In genomic region chr4:44970612-44971110, GRCm38 (mm10) we compare ENCODE assay signal across 8 mouse cellular contexts. TPM values are rescaled to one million over a fixed set of nuclear protein-coding genes. Genes with fewer than 3 reads are reported as not detected.
A peak's percentile ranks its signal among the peaks of the same experiment; 100 is the strongest.
DNase-seq lines count a peak whose midpoint lies in the region; ATAC-seq and TF ChIP-seq lines count a peak whose summit lies in the region.

No protein-coding gene starts in this region.

- no peaks in the 10 kb centered on the region for H3K27me3 ChIP-seq in intestine, postnatal 0 days (replicated peaks; ENCODE audit: control insufficient read depth, insufficient read depth, low read length)
- no peaks in the 10 kb centered on the region for H3K27me3 ChIP-seq in intestine, embryonic 15.5 days (replicated peaks)
- no peaks in the 10 kb centered on the region for H3K27me3 ChIP-seq in limb, embryonic 11.5 days (ENCODE audit: control insufficient read depth, insufficient read depth, low read length)

- peak; percentile 86 for TF ChIP-seq CTCF in intestine, postnatal 0 days (IDR thresholded peaks at IDR 0.05; ENCODE audit: low read depth)

- H3K4me2 ChIP-seq in intestine, postnatal 0 days (replicated peaks; ENCODE audit: low read depth): no peak overlapping the region
- no peak overlapping the region for H3K4me2 ChIP-seq in intestine, embryonic 15.5 days (replicated peaks)
- no peak overlapping the region for H3K4me2 ChIP-seq in limb, embryonic 11.5 days (ENCODE audit: low read depth, severe bottlenecking)

- H3K36me3 ChIP-seq in intestine, postnatal 0 days (ENCODE audit: control insufficient read depth, insufficient read depth): no peaks in the 10 kb centered on the region
- no peaks in the 10 kb centered on the region for H3K36me3 ChIP-seq in intestine, embryonic 15.5 days
- H3K36me3 ChIP-seq in limb, embryonic 11.5 days (ENCODE audit: control insufficient read depth, insufficient read depth, low read length): no peaks in the 10 kb centered on the region

- no peaks in the 10 kb centered on the region; the same call in 1 of the 2 replicates for H3K4me1 ChIP-seq in intestine, postnatal 0 days (replicated peaks; ENCODE audit: control insufficient read depth, insufficient read depth, low read length)
- 0 out of 2 replicates have a peak, but pooled peaks cover 5% of the 10 kb centered on the region for H3K4me1 ChIP-seq in intestine, embryonic 15.5 days (replicated peaks)
- H3K4me1 ChIP-seq in limb, embryonic 11.5 days (ENCODE audit: control insufficient read depth, insufficient read depth, low read length): no peaks in the 10 kb centered on the region

- H3K9ac ChIP-seq in intestine, postnatal 0 days (ENCODE audit: low read depth, low read length): no peak overlapping the region
- H3K9ac ChIP-seq in intestine, embryonic 15.5 days: no peak overlapping the region
- H3K9ac ChIP-seq in limb, embryonic 11.5 days (ENCODE audit: low read length): no peak overlapping the region

- no peak for ATAC-seq in intestine, postnatal 0 days
- ATAC-seq in intestine, embryonic 15.5 days: no peak
- ATAC-seq in activated CD4-positive, CD25-positive, alpha-beta regulatory T cell, adult 4 months: peak; percentile 25
- no peak for ATAC-seq in limb, embryonic 11.5 days (ENCODE audit: insufficient number of reproducible peaks, low FRiP score, low TSS enrichment, low read depth)

- H3K4me3 ChIP-seq in intestine, postnatal 0 days (ENCODE audit: low read depth, low read length): no peak overlapping the region
- no peak overlapping the region for H3K4me3 ChIP-seq in intestine, embryonic 15.5 days (replicated peaks)
- no peak overlapping the region for H3K4me3 ChIP-seq in limb, embryonic 11.5 days (ENCODE audit: low read depth, low read length)

- WGBS in intestine, postnatal 0 days: 21% methylated on average over 10 of the region's 10 CpGs
- WGBS in intestine, embryonic 15.5 days: 21% methylated on average over 10 of the region's 10 CpGs
- 21% methylated on average over 10 of the region's 10 CpGs for WGBS in limb, embryonic 11.5 days

- peak; percentile 36 to 54 for DNase-seq in CD8-positive naive resting alpha-beta T cell, adult 2 months (ENCODE audit: low read depth in 2 of 2, low spot score in 2 of 2)
- peak; percentile 82 for DNase-seq in embryo, embryonic 9.5 days (ENCODE audit: extremely low spot score)
- DNase-seq in limb, embryonic 11.5 days (ENCODE audit: low spot score): peak; percentile 84
- DNase-seq in skeletal muscle tissue, adult 2 months (ENCODE audit: low read depth, low spot score): peak; percentile 52
- DNase-seq in left cerebral cortex, adult 9 months (ENCODE audit: low spot score in 2 of 2): no peak

- no peaks in the 10 kb centered on the region for H3K9me3 ChIP-seq in intestine, postnatal 0 days (ENCODE audit: control insufficient read depth)
- no peaks in the 10 kb centered on the region for H3K9me3 ChIP-seq in intestine, embryonic 15.5 days
- no peaks in the 10 kb centered on the region for H3K9me3 ChIP-seq in limb, embryonic 11.5 days (ENCODE audit: control insufficient read depth, low read length)

- no peak overlapping the region for H3K27ac ChIP-seq in intestine, postnatal 0 days (ENCODE audit: low read depth, low read length)
- H3K27ac ChIP-seq in intestine, embryonic 15.5 days: no peak overlapping the region
- no peak overlapping the region for H3K27ac ChIP-seq in limb, embryonic 11.5 days (replicated peaks; ENCODE audit: low read depth, low read length)

RNA-seq across cellular contexts. Expression of gene Grhpr, which starts 10.5 kb away (rescaled TPM):
- 121 and 133 TPM in 2 replicates for polyA plus RNA-seq in intestine, postnatal 0 days (2015; fragmentation: Nextera tagmentation; extraction: Ambion mirVana)
- polyA plus RNA-seq in intestine, embryonic 15.5 days (2015; fragmentation: Nextera tagmentation; extraction: Ambion mirVana): 102 and 112 TPM in 2 replicates
- 10 to 100 TPM; 16.1 to 26.4 TPM for polyA plus RNA-seq in activated CD4-positive, CD25-positive, alpha-beta regulatory T cell, adult 4 months (2017; shearing (Covaris generic))
- 61.5 and 70.7 TPM in 2 replicates for polyA plus RNA-seq in limb, embryonic 11.5 days (2014; fragmentation: Nextera tagmentation; extraction: Ambion mirVana)

RNA-seq across cellular contexts. Expression of gene Zbtb5, which starts 41.6 kb away (rescaled TPM):
- 8.5 TPM in 2 replicates for polyA plus RNA-seq in intestine, postnatal 0 days (2015; fragmentation: Nextera tagmentation; extraction: Ambion mirVana)
- polyA plus RNA-seq in intestine, embryonic 15.5 days (2015; fragmentation: Nextera tagmentation; extraction: Ambion mirVana): 15.8 and 16.5 TPM in 2 replicates
- polyA plus RNA-seq in activated CD4-positive, CD25-positive, alpha-beta regulatory T cell, adult 4 months (2017; shearing (Covaris generic)): 1 to 10 TPM; 6.5 to 8.9 TPM
- 41.1 and 41.8 TPM in 2 replicates for polyA plus RNA-seq in limb, embryonic 11.5 days (2014; fragmentation: Nextera tagmentation; extraction: Ambion mirVana)

RNA-seq across cellular contexts. Expression of gene Polr1e, which starts 47.7 kb away (rescaled TPM):
- polyA plus RNA-seq in intestine, postnatal 0 days (2015; fragmentation: Nextera tagmentation; extraction: Ambion mirVana): 11.4 and 13.7 TPM in 2 replicates
- polyA plus RNA-seq in intestine, embryonic 15.5 days (2015; fragmentation: Nextera tagmentation; extraction: Ambion mirVana): 34.8 and 35.9 TPM in 2 replicates
- 10 to 100 TPM; 39.7 to 56.8 TPM for polyA plus RNA-seq in activated CD4-positive, CD25-positive, alpha-beta regulatory T cell, adult 4 months (2017; shearing (Covaris generic))
- polyA plus RNA-seq in limb, embryonic 11.5 days (2014; fragmentation: Nextera tagmentation; extraction: Ambion mirVana): 56.3 and 67.3 TPM in 2 replicates

Comparison
In these comparisons a context has a peak if more than half of its experiments do, and no peak if none do; other contexts are left out.
1. DNase-seq: peak in CD8-positive naive resting alpha-beta T cell, adult 2 months (2 of 2), embryo, embryonic 9.5 days (single experiment), limb, embryonic 11.5 days (single experiment) and skeletal muscle tissue, adult 2 months (single experiment); none in left cerebral cortex, adult 9 months (0 of 2).